Mouse (Mus musculus): ENCODE results near the gene Uba7. TPM values are rescaled to one million over a fixed set of nuclear protein-coding genes. Genes with fewer than 3 reads are reported as not detected.

Uba7 gene
- polyA plus RNA-seq, 1 experiment from 2014 or later, result 60.1 TPM

DNA sequence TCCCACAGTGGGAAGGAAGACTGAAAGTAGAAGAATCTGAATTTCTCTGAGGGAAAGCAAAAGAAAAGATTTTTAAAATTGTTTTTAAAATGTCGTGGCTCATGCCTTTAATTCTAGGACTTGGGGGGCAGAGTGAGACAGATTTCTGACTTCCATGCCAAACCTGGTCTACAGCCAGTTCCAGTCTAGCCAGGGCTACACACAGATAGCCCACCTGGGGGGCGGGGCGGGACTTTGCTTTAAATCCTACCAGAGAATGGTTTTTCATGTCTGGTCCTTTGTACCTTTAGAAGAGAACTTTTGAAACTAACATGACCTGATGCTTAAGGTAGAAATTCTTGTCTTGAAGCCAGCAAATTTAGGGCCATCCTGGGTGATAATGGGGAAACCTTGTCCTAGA, 47.9 kb downstream of the Uba7 start:
- 79% methylated on average over 3 of the region's 3 CpGs for WGBS (ENCODE audit: insufficient replicate concordance)
- Histone ChIP-seq H3K9ac (no peak overlapping the region), H3K4me2 (no peak overlapping the region), H3K36me3 (replicated peaks) (peaks cover 66% of the 10 kb centered on the region), H3K27me3 (no peaks in the 10 kb centered on the region), H3K9me3 (replicated peaks) (no peaks in the 10 kb centered on the region), H3K4me1 (replicated peaks) (peaks cover 23% of the 10 kb centered on the region), H3K4me3 (replicated peaks) (no peak overlapping the region), H3K27ac (replicated peaks) (no peak overlapping the region)
- ATAC-seq (ENCODE audit: insufficient read depth), result no peak

DNA sequence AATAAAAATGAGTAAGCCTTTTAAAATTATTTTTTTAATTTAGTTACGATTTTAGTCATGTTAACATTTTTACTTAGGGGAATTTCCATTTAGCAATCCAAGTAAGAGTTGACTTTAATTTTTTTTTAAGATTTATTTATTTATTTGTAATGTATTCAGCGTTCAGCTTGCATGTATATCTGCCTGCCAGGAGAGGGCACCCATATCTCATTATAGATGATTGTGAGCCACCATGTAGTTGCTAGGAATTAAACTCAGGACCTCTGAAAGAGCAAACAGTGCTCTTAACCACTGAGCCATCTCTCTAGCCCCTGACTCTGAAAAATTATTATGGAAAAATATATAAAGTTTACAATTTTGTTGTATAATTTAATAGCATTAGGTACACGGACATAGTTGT, 51.3 kb downstream of the Uba7 start:
- Histone ChIP-seq H3K36me3 (replicated peaks) (peaks cover 86% of the 10 kb centered on the region), H3K9me3 (replicated peaks) (no peaks in the 10 kb centered on the region), H3K4me3 (replicated peaks) (no peak overlapping the region), H3K27ac (replicated peaks) (no peak overlapping the region), H3K4me1 (replicated peaks) (peaks cover 7% of the 10 kb centered on the region), H3K27me3 (no peaks in the 10 kb centered on the region), H3K4me2 (no peak overlapping the region), H3K9ac (no peak overlapping the region)
- ATAC-seq (ENCODE audit: insufficient read depth), result no peak
- 83% methylated on average over 3 of the region's 3 CpGs for WGBS (ENCODE audit: insufficient replicate concordance)

DNA sequence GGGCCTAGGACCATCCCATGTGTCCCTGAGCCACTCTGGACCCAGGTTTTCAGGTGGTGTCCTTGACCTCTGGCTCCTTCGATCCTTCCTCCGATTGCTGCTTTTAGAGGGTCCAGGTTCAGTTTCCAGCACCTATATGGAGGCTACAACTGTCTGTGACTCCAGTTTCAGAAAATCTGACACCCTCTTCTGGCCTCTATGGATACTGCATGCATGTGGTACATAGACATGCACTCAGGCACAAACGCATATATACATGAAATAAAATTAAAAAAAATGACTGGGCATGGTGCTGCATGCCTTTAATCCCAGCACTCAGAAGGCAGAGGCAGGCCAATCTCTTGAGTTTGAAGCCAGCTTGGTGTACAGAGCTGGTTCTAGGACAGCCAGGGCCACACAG, 52.6 kb downstream of the Uba7 start:
- 91% methylated on average over 3 of the region's 3 CpGs for WGBS (ENCODE audit: insufficient replicate concordance)
- no peaks in the 10 kb centered on the region for H3K27me3 ChIP-seq
- H3K36me3 ChIP-seq (replicated peaks), result peaks cover 91% of the 10 kb centered on the region
- no peak for ATAC-seq (ENCODE audit: insufficient read depth)
- no peaks in the 10 kb centered on the region for H3K9me3 ChIP-seq (replicated peaks)
- H3K27ac ChIP-seq (replicated peaks), result no peak overlapping the region
- no peak overlapping the region for H3K9ac ChIP-seq
- H3K4me2 ChIP-seq, result no peak overlapping the region
- no peak overlapping the region for H3K4me3 ChIP-seq (replicated peaks)
- no peaks in the 10 kb centered on the region; the same call in 1 of the 2 replicates for H3K4me1 ChIP-seq (replicated peaks)

DNA sequence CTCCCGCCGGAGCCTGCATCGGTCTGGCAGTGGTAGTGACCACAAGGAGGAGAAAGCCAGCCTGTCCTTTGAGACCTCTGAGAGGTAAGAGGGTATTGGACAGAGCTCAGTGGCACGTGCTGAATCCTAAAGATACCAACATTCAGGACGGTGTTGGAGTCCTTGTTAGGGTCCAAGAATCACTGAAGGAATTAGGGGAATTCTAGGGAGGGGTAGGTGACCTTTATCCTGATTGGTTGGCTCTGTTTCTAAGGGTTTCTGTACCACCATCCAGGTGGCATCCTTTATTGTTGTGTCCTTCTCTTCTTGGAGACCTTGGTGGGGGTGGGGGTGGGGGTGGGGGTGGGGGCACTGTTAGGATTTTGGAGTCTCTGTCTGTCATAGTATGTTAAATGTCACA, 56.8 kb downstream of the Uba7 start:
- Histone ChIP-seq H3K4me2 (no peak overlapping the region), H3K27me3 (no peaks in the 10 kb centered on the region), H3K4me1 (replicated peaks) (no peaks in the 10 kb centered on the region), H3K4me3 (replicated peaks) (no peak overlapping the region), H3K9ac (no peak overlapping the region), H3K36me3 (replicated peaks) (peaks cover 86% of the 10 kb centered on the region), H3K27ac (replicated peaks) (no peak overlapping the region), H3K9me3 (replicated peaks) (no peaks in the 10 kb centered on the region)
- 93% methylated on average over 5 of the region's 5 CpGs for WGBS (ENCODE audit: insufficient replicate concordance)
- ATAC-seq (ENCODE audit: insufficient read depth), result no peak

Other genes starting within 250 kb of the Uba7 start
- 63.8 and 72.0 TPM in 2 replicates for gene Rbm5, start 204.5 kb upstream of the Uba7 start, polyA plus RNA-seq (2015; fragmentation: Nextera tagmentation; extraction: Ambion mirVana)
- gene Rbm6, start 102.3 kb upstream of the Uba7 start, polyA plus RNA-seq (2015; fragmentation: Nextera tagmentation; extraction: Ambion mirVana), result 26.1 and 27.7 TPM in 2 replicates
- 3.9 and 5.0 TPM in 2 replicates for gene Mon1a, start 87.4 kb upstream of the Uba7 start, polyA plus RNA-seq (2015; fragmentation: Nextera tagmentation; extraction: Ambion mirVana)
- 0.85 and 1.4 TPM in 2 replicates for gene Mst1r, start 68.6 kb upstream of the Uba7 start, polyA plus RNA-seq (2015; fragmentation: Nextera tagmentation; extraction: Ambion mirVana)
- not detected in 2 replicates for gene Actl11, start 47.0 kb upstream of the Uba7 start, polyA plus RNA-seq (2015; fragmentation: Nextera tagmentation; extraction: Ambion mirVana)
- gene Camkv, start 39.8 kb upstream of the Uba7 start, polyA plus RNA-seq (2015; fragmentation: Nextera tagmentation; extraction: Ambion mirVana), result 0.08 and 0.09 TPM in 2 replicates
- gene Traip, start 25.4 kb upstream of the Uba7 start, polyA plus RNA-seq (2015; fragmentation: Nextera tagmentation; extraction: Ambion mirVana), result 12.6 and 14.6 TPM in 2 replicates
- gene Gm20661, start 7.6 kb downstream of the Uba7 start, polyA plus RNA-seq (2015; fragmentation: Nextera tagmentation; extraction: Ambion mirVana), result 0.54 and 0.66 TPM in 2 replicates
- 50.5 and 50.8 TPM in 2 replicates for gene Inka1, start 10.4 kb downstream of the Uba7 start, polyA plus RNA-seq (2015; fragmentation: Nextera tagmentation; extraction: Ambion mirVana)
- gene Cdhr4, start 17.0 kb downstream of the Uba7 start, polyA plus RNA-seq (2015; fragmentation: Nextera tagmentation; extraction: Ambion mirVana), result 1.1 and 1.5 TPM in 2 replicates
- not detected in 2 replicates for gene Gm20662, start 20.8 kb downstream of the Uba7 start, polyA plus RNA-seq (2015; fragmentation: Nextera tagmentation; extraction: Ambion mirVana)
- gene Ip6k1, start 27.0 kb downstream of the Uba7 start, polyA plus RNA-seq (2015; fragmentation: Nextera tagmentation; extraction: Ambion mirVana), result 35.3 and 45.1 TPM in 2 replicates
- gene Gmppb, start 73.7 kb downstream of the Uba7 start, polyA plus RNA-seq (2015; fragmentation: Nextera tagmentation; extraction: Ambion mirVana), result 15.3 and 16.3 TPM in 2 replicates
- 1.5 and 1.8 TPM in 2 replicates for gene Amigo3, start 77.7 kb downstream of the Uba7 start, polyA plus RNA-seq (2015; fragmentation: Nextera tagmentation; extraction: Ambion mirVana)
- gene Mst1, start 104.9 kb downstream of the Uba7 start, polyA plus RNA-seq (2015; fragmentation: Nextera tagmentation; extraction: Ambion mirVana), result 41.1 and 51.2 TPM in 2 replicates
- gene Rnf123, start 107.8 kb downstream of the Uba7 start, polyA plus RNA-seq (2015; fragmentation: Nextera tagmentation; extraction: Ambion mirVana), result 100 and 123 TPM in 2 replicates
- gene Apeh, start 119.1 kb downstream of the Uba7 start, polyA plus RNA-seq (2015; fragmentation: Nextera tagmentation; extraction: Ambion mirVana), result 194 and 242 TPM in 2 replicates
- 1.4 TPM in 2 replicates for gene Bsn, start 214.9 kb downstream of the Uba7 start, polyA plus RNA-seq (2015; fragmentation: Nextera tagmentation; extraction: Ambion mirVana)

Data from liver, embryonic 15.5 days (tissue).